ENCODE assay signal across 10 mouse cellular contexts in genomic region chr2:145888766-145889480, GRCm38 (mm10). TPM values are rescaled to one million over a fixed set of nuclear protein-coding genes. Genes with fewer than 3 reads are reported as not detected.
A peak's percentile ranks its signal among the peaks of the same experiment; 100 is the strongest.
DNase-seq lines count a peak whose midpoint lies in the region; ATAC-seq and TF ChIP-seq lines count a peak whose summit lies in the region.
"Had no signal": no experiment of that assay in that cellular context is flagged by ENCODE, and none has a peak within 500 bp of the region (broad histone marks: within the 10 kb centered on the region; RNA-seq: fewer than 3 reads in every experiment).

No protein-coding gene starts in this region.

- 0 out of 2 replicates have a peak overlapping the region, but pooled peaks have one; percentile 25 for H3K27ac ChIP-seq in forebrain, embryonic 12.5 days
- H3K27ac ChIP-seq in forebrain, embryonic 15.5 days (replicated peaks): no peak overlapping the region
- H3K27ac ChIP-seq in liver, postnatal 0 days (ENCODE audit: low read depth): peak overlapping the region; percentile 66

- H3K27me3 ChIP-seq in forebrain, embryonic 12.5 days: no peaks in the 10 kb centered on the region
- no peaks in the 10 kb centered on the region for H3K27me3 ChIP-seq in forebrain, embryonic 15.5 days
- H3K27me3 ChIP-seq in liver, postnatal 0 days (ENCODE audit: insufficient read depth, low read length): no peaks in the 10 kb centered on the region

- TF ChIP-seq CTCF in liver, postnatal 0 days (IDR thresholded peaks at IDR 0.05; ENCODE audit: low read depth): no peak

- no peak overlapping the region for H3K9ac ChIP-seq in forebrain, embryonic 12.5 days
- no peak overlapping the region for H3K9ac ChIP-seq in forebrain, embryonic 15.5 days (replicated peaks)
- no peak overlapping the region for H3K9ac ChIP-seq in liver, postnatal 0 days (replicated peaks)

- H3K36me3 ChIP-seq in forebrain, embryonic 12.5 days (replicated peaks): no peaks in the 10 kb centered on the region
- 0 out of 2 replicates have a peak, but pooled peaks cover 2% of the 10 kb centered on the region for H3K36me3 ChIP-seq in forebrain, embryonic 15.5 days
- H3K36me3 ChIP-seq in liver, postnatal 0 days (replicated peaks; ENCODE audit: insufficient read depth, low read length): peaks cover 7% of the 10 kb centered on the region

- ATAC-seq in forebrain, embryonic 12.5 days (ENCODE audit: low FRiP score): no peak
- ATAC-seq in forebrain, embryonic 15.5 days (replicated peaks): no peak
- peak; percentile 33 for ATAC-seq in granulocyte monocyte progenitor cell, adult 5-6 weeks (replicated peaks; ENCODE audit: poor library complexity, severe bottlenecking)
- ATAC-seq in liver, postnatal 0 days: no peak

- H3K4me1 ChIP-seq in forebrain, embryonic 12.5 days: peaks cover 6% of the 10 kb centered on the region; the same call in 1 of the 2 replicates
- H3K4me1 ChIP-seq in forebrain, embryonic 15.5 days: no peaks in the 10 kb centered on the region
- H3K4me1 ChIP-seq in liver, postnatal 0 days (ENCODE audit: insufficient read depth): peaks cover 7% of the 10 kb centered on the region; the same call in 1 of the 2 replicates

- no peaks in the 10 kb centered on the region for H3K9me3 ChIP-seq in forebrain, embryonic 12.5 days
- no peaks in the 10 kb centered on the region for H3K9me3 ChIP-seq in forebrain, embryonic 15.5 days
- no peaks in the 10 kb centered on the region for H3K9me3 ChIP-seq in liver, postnatal 0 days (ENCODE audit: low read length)

- TF ChIP-seq EP300 in liver, postnatal 0 days (IDR thresholded peaks at IDR 0.05; ENCODE audit: low read depth): no peak

- H3K4me3 ChIP-seq in forebrain, embryonic 12.5 days (replicated peaks): no peak overlapping the region
- no peak overlapping the region for H3K4me3 ChIP-seq in forebrain, embryonic 15.5 days
- H3K4me3 ChIP-seq in liver, postnatal 0 days (ENCODE audit: low read depth, low read length): no peak overlapping the region

- WGBS in forebrain, embryonic 12.5 days: 76% methylated on average over 6 of the region's 6 CpGs
- 69% methylated on average over 6 of the region's 6 CpGs for WGBS in forebrain, embryonic 15.5 days
- 63% methylated on average over 6 of the region's 6 CpGs for WGBS in liver, postnatal 0 days (ENCODE audit: insufficient replicate concordance)

- peak; percentile 25 to 50 for DNase-seq in kidney, postnatal 25 days
- DNase-seq in kidney, adult 11 months: no peak
- no peak for DNase-seq in liver, postnatal 0 days
- DNase-seq in embryo, embryonic 11 days: no peak
- no peak for DNase-seq in cerebellum, adult 11 months

- H3K4me2 ChIP-seq in forebrain, embryonic 12.5 days: no peak overlapping the region
- no peak overlapping the region for H3K4me2 ChIP-seq in forebrain, embryonic 15.5 days (replicated peaks)
- H3K4me2 ChIP-seq in liver, postnatal 0 days (ENCODE audit: low read depth, low read length): no peak overlapping the region

RNA-seq across cellular contexts. Expression of gene Naa20, which starts 13.0 kb away (rescaled TPM):
- polyA plus RNA-seq in forebrain, embryonic 12.5 days (2016; fragmentation: Nextera tagmentation; extraction: Ambion mirVana): 124 and 132 TPM in 2 replicates
- 124 TPM in 2 replicates for polyA plus RNA-seq in forebrain, embryonic 15.5 days (2015; fragmentation: Nextera tagmentation; extraction: Ambion mirVana)
- 79.6 and 85.0 TPM in 2 replicates for total RNA-seq in granulocyte monocyte progenitor cell, adult 5-6 weeks (2014; fragmentation: Nextera tagmentation)
- total RNA-seq in granulocyte monocyte progenitor cell, adult 5-6 weeks (2017): 82.3 and 102 TPM in 2 replicates
- polyA plus RNA-seq in liver, postnatal 0 days (2015; fragmentation: Nextera tagmentation; extraction: Ambion mirVana): 55.0 and 60.0 TPM in 2 replicates

RNA-seq across cellular contexts. Expression of gene Cfap61, which starts 45.7 kb away (rescaled TPM):
- polyA plus RNA-seq in forebrain, embryonic 12.5 days (2016; fragmentation: Nextera tagmentation; extraction: Ambion mirVana): 1.1 and 1.2 TPM in 2 replicates
- 1.9 and 2.2 TPM in 2 replicates for polyA plus RNA-seq in forebrain, embryonic 15.5 days (2015; fragmentation: Nextera tagmentation; extraction: Ambion mirVana)
- total RNA-seq in granulocyte monocyte progenitor cell, adult 5-6 weeks (2014; fragmentation: Nextera tagmentation): not detected in 2 replicates
- not detected in 2 replicates for total RNA-seq in granulocyte monocyte progenitor cell, adult 5-6 weeks (2017)
- 0.05 TPM in 1 of 2 replicates, not detected in the other for polyA plus RNA-seq in liver, postnatal 0 days (2015; fragmentation: Nextera tagmentation; extraction: Ambion mirVana)
- total RNA-seq: gastrocnemius, adult 8-10 months; neutrophil, adult 5-6 weeks had no signal

RNA-seq across cellular contexts. Expression of gene Crnkl1, which starts 45.9 kb away (rescaled TPM):
- 37.9 and 41.7 TPM in 2 replicates for polyA plus RNA-seq in forebrain, embryonic 12.5 days (2016; fragmentation: Nextera tagmentation; extraction: Ambion mirVana)
- polyA plus RNA-seq in forebrain, embryonic 15.5 days (2015; fragmentation: Nextera tagmentation; extraction: Ambion mirVana): 31.3 and 34.9 TPM in 2 replicates
- total RNA-seq in granulocyte monocyte progenitor cell, adult 5-6 weeks (2014; fragmentation: Nextera tagmentation): 24.8 and 27.2 TPM in 2 replicates
- 62.3 and 69.9 TPM in 2 replicates for total RNA-seq in granulocyte monocyte progenitor cell, adult 5-6 weeks (2017)
- polyA plus RNA-seq in liver, postnatal 0 days (2015; fragmentation: Nextera tagmentation; extraction: Ambion mirVana): 9.7 and 10.7 TPM in 2 replicates

Comparison
In these comparisons a context has a peak if more than half of its experiments do, and no peak if none do; other contexts are left out.
1. DNase-seq: peak in kidney, postnatal 25 days (2 of 2); none in kidney, adult 11 months (single experiment), liver, postnatal 0 days (single experiment), embryo, embryonic 11 days (single experiment) and cerebellum, adult 11 months (single experiment).